Mouse (Mus musculus): ENCODE data around the gene Alg12.

GRCm38 (mm10) chr15:88827991-88828799, 9.1 kb upstream of the Alg12 start:
- TF ChIP-seq POLR2A (IDR thresholded peaks at IDR 0.05; ENCODE audit: low read depth, low read length) (no peak), CTCF (IDR thresholded peaks at IDR 0.05; ENCODE audit: borderline replicate concordance, insufficient read depth, low read length) (peak; percentile 66)
